Mouse (Mus musculus) gastrocnemius, postnatal 14 days (tissue): ENCODE data around the gene Uckl1. TPM values are rescaled to one million over a fixed set of nuclear protein-coding genes. Genes with fewer than 3 reads are reported as not detected.

ENCODE experiments used
- DNase-seq: peaks from one replicate; pipeline ENCODE4 v3.0.0; 2021; ENCODE audit warnings: mixed read lengths
- intact Hi-C: fragments of 180-260 bp; cut with DNase I; formaldehyde crosslinking; loops from one replicate; pipeline ENCODE4 v1.15.1; 2025; ENCODE audit warnings: low total_unique reads
- microRNA-seq, 2 experiments: library from miRNA; unstranded; fragments of <30 nt; microRNA quantifications; one replicate each; pipeline ENCODE4 v1.2.0; 2021
- total RNA-seq, 2 experiments: library from RNA; stranded (reverse); gene quantifications; 2 replicates each; pipeline ENCODE4 v1.2.3; 2021

The Uckl1 gene
- total RNA-seq, 2 experiments from 2014 or later = 28.8 to 29.7 TPM

- intact Hi-C loops = no loop called here
- no peak for DNase-seq
Observed at GRCm38 (mm10) chr2:181536410-181536809, 48.3 kb downstream of the Uckl1 start.

DNA sequence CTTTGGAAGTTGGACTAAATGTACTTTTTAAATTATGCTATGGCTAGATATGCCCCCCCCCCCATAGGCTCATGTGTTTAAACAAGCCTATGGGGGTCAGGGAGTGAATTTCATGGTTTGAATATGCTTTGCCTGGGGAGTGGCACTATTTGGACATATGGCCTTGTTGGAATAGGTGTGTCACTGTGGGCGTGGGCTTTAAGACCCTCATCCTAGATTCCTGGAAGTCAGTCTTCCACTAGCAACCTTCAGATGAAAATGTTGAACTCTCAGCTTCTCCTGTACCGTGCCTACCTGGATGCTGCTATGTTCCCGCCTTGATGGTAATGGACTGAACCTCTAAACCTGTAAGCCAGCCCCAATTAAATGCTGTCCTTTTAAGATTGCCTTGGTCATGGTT lies 52.1 kb downstream of the Uckl1 start:
- DNase-seq = no peak
- intact Hi-C loops = no loop called here

GRCm38 (mm10) chr2:181529076-181529475 lies 55.6 kb downstream of the Uckl1 start:
- intact Hi-C loops = no loop called here
- DNase-seq = no peak

DNA sequence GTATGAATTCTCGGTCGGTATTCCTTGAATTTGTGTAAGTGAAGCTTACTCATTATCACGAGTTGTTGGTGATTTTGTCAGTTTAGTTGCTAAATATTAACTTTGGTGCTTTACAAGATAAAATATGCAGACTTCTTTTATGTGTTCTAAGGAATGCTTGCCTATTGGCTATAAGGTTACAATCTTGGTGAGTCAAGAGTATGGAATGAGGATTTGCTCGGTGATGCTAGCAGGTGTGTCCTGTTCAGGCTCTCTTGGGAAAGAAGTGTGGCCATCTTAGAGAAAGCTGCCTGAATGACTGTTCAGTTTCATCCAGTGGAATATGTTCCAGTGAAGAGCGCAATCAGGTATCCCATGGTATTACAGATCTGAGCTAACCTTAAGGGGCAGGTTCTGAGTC lies 59.2 kb downstream of the Uckl1 start:
- intact Hi-C loops = no loop called here
- no peak for DNase-seq

DNA sequence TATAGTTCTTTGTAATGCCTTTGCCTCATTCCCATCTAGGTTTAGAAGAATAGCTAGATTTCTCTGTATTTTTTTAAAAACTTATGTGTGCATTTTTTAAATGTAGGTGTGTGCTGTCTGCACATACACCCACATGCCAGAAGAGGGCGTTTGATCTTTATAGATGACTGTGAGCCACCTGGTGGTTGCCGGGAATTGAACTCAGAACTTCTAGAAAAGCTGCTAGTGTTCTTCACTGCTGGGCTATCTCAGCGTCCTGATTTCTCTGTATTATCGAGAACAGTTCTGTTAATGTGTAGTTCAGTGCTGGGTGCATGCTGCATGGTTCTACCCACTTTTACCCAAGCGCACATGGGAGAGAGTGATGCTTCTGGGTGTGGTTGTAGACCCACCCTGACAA lies 61.9 kb downstream of the Uckl1 start:
- peak; percentile 19 for DNase-seq
- intact Hi-C loops = no loop called here

DNA sequence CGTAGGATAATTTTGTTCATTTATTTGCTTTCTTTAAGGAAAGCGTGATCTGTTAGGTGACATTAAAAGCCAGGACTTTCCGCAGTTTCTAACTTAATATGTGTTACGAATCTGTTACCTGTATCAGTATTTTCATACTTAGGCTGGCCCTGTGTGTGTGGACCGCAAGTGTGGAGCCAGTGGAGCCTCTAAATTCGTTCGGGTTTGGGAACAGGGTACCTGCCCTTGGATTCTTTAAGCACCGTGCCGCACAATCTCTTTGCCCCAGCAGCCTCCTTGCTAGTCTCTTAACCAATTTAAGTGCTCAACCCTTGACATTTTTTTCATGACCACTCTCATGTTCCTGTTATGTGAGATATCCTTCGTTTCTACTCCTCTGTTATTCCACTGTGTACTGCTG lies 63.2 kb downstream of the Uckl1 start:
- intact Hi-C loops = no loop called here

GRCm38 (mm10) chr2:181520936-181521227 lies 63.8 kb downstream of the Uckl1 start:
- DNase-seq = no peak
- intact Hi-C loops = no loop called here

More for the DNA sequence above, 63.2 kb downstream of the Uckl1 start:
- no peak for DNase-seq

- intact Hi-C loops = no loop called here
- peak; percentile 98 for DNase-seq
Observed at GRCm38 (mm10) chr2:181520118-181520935, 64.4 kb downstream of the Uckl1 start, which contains the start of gene Dnajc5. Dnajc5 (plus strand) TSS chr2:181520485.

DNA sequence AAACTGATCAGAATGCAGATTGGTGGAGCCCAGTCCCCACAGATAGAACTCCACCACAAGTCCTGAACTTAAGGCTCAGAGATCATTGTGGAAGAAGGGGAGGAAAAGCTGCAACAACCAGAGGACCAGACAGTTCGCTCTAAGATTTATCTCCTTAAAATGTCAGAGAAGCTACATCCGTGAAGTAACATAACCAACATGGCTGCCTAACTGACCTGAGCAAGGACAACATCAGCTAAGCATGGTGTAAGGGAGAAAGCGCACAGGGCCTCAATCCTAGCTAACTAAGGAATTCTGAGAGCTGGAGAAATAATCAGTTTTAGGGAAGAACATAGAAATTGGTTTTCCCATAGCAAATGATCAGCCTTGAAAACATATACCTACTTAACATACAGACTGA lies 65.5 kb downstream of the Uckl1 start:
- intact Hi-C loops = no loop called here
- no peak for DNase-seq

Small RNA genes within 50 kb of the gene (microRNA-seq; reads per million reads assigned to microRNA genes)
- gene Mir7006 = 0 reads per million in 2 experiments

Other genes with a start within 250 kb of the Uckl1 start
- gene Zgpat, start 220.0 kb downstream of the Uckl1 start, total RNA-seq = 10 to 100 TPM; 12.5 to 14.3 TPM
- 10 to 100 TPM; 21.0 to 21.8 TPM for gene Arfrp1, start 219.5 kb downstream of the Uckl1 start, total RNA-seq
- gene Lime1, start 204.8 kb downstream of the Uckl1 start, total RNA-seq = 1 to 10 TPM; 4.4 to 4.6 TPM
- 1 to 10 TPM; 5.3 to 5.7 TPM for gene Zbtb46, start 125.5 kb downstream of the Uckl1 start, total RNA-seq
- not detected for gene Abhd16b, start 91.7 kb downstream of the Uckl1 start, total RNA-seq
- gene Tpd52l2, start 87.8 kb downstream of the Uckl1 start, total RNA-seq = 10 to 100 TPM; 58.7 to 59.4 TPM
- gene Dnajc5, start 64.4 kb downstream of the Uckl1 start, total RNA-seq = 10 to 100 TPM; 47.8 to 51.8 TPM
- gene Prpf6, start 7.0 kb upstream of the Uckl1 start, total RNA-seq = 10 to 100 TPM; 28.0 to 30.1 TPM
- gene Zfp512b, start 7.9 kb upstream of the Uckl1 start, total RNA-seq = 10 to 100 TPM; 20.5 to 20.9 TPM
- under 1 TPM; 0.78 to 0.84 TPM for gene Samd10, start 14.3 kb upstream of the Uckl1 start, total RNA-seq
- gene Gm29797, start 72.1 kb upstream of the Uckl1 start, total RNA-seq = not detected
- 10 to 100 TPM; 27.3 to 28.0 TPM for gene Sox18, start 86.7 kb upstream of the Uckl1 start, total RNA-seq
- 1 to 10 TPM; 4.2 to 6.0 TPM for gene Tcea2, start 95.4 kb upstream of the Uckl1 start, total RNA-seq
- gene Rgs19, start 109.1 kb upstream of the Uckl1 start, total RNA-seq = 1 to 10 TPM; 5.1 to 6.5 TPM
- gene Lkaaear1, start 113.5 kb upstream of the Uckl1 start, total RNA-seq = not detected
- gene Oprl1, start 130.1 kb upstream of the Uckl1 start, total RNA-seq = not detected
- not detected for gene Myt1, start 178.4 kb upstream of the Uckl1 start, total RNA-seq